Mouse (Mus musculus): ENCODE measurements around the gene Nrbp1.

GRCm38 (mm10) chr5:31220448-31221303 lies 20.0 kb upstream of the Nrbp1 start, which contains the start of gene Ppm1g:
- peak; percentile 99 for TF ChIP-seq POLR2A (IDR thresholded peaks at IDR 0.05; ENCODE audit: borderline replicate concordance, control insufficient read depth, low read depth, low read length)
- no peak; the same call in 1 of the 2 replicates for TF ChIP-seq CTCF (IDR thresholded peaks at IDR 0.05; ENCODE audit: control insufficient read depth, insufficient read depth, low read length)
